Mouse (Mus musculus): Measurements from ENCODE around the gene Tas1r3. TPM values are rescaled to one million over a fixed set of nuclear protein-coding genes. Genes with fewer than 3 reads are reported as not detected.

Gene Tas1r3
- polyA plus RNA-seq, 1 experiment from 2014 or later, result 0.41 TPM

- 54% methylated on average over 6 of the region's 6 CpGs for WGBS
- no peaks in the 10 kb centered on the region for H3K9me3 ChIP-seq
- peaks cover 43% of the 10 kb centered on the region for H3K4me1 ChIP-seq (replicated peaks)
- peak overlapping the region; percentile 69; the same call in 1 of the 2 replicates for H3K4me3 ChIP-seq
- H3K27me3 ChIP-seq (ENCODE audit: insufficient read depth, poor library complexity, severe bottlenecking), result no peaks in the 10 kb centered on the region
- peak overlapping the region; percentile 53; the same call in 1 of the 2 replicates for H3K27ac ChIP-seq
- DNase-seq (ENCODE audit: low spot score), result peak; percentile 27
- H3K36me3 ChIP-seq, result peaks cover 44% of the 10 kb centered on the region
Measured at GRCm38 (mm10) chr4:155895216-155895615, 32.1 kb upstream of the Tas1r3 start.

DNA sequence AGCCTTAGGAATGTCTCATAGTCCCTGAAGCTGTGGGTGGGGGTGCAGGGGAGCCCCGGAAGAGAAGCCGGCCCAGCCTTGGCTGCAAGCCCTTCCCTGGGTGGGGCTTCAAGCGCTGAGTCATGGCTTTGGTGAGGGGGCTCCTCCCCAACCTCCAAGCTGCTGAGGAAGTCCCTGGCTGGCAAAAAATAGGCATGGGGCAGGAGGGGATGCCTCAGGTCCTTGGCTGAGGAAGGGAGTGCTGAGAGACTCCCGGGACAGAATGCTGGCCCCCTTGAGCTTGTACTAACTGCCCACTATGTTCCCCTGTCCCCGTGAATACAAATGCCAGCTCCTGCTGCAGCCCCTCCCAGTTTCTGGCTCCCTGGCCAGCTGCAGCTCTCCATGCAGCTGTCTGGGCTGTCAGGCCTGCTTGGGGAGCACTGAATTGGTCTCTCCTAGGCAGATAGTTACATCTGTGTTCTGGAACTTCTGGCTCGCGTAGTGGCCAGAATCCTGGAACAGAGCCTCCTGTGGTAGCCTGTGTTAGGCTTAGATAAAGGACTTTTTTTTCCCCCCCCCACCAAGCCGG is 31.2 kb upstream of the Tas1r3 start:
- Histone ChIP-seq H3K27ac (peak overlapping the region; percentile 53), H3K27me3 (ENCODE audit: insufficient read depth, poor library complexity, severe bottlenecking) (no peaks in the 10 kb centered on the region), H3K4me1 (replicated peaks) (peaks cover 51% of the 10 kb centered on the region), H3K36me3 (peaks cover 44% of the 10 kb centered on the region), H3K4me3 (peak overlapping the region; percentile 69), H3K9me3 (no peaks in the 10 kb centered on the region)
- 40% methylated on average over 8 of the region's 8 CpGs for WGBS
- no peak for DNase-seq (ENCODE audit: low spot score)

GRCm38 (mm10) chr4:155893212-155893690 is 30.1 kb upstream of the Tas1r3 start:
- Histone ChIP-seq H3K4me1 (replicated peaks) (peaks cover 51% of the 10 kb centered on the region), H3K27me3 (ENCODE audit: insufficient read depth, poor library complexity, severe bottlenecking) (no peaks in the 10 kb centered on the region), H3K27ac (no peak overlapping the region; the same call in 1 of the 2 replicates), H3K9me3 (no peaks in the 10 kb centered on the region), H3K36me3 (peaks cover 44% of the 10 kb centered on the region), H3K4me3 (peak overlapping the region; percentile 69)
- 74% methylated on average over 8 of the region's 8 CpGs for WGBS
- DNase-seq (ENCODE audit: low spot score), result no peak

DNA sequence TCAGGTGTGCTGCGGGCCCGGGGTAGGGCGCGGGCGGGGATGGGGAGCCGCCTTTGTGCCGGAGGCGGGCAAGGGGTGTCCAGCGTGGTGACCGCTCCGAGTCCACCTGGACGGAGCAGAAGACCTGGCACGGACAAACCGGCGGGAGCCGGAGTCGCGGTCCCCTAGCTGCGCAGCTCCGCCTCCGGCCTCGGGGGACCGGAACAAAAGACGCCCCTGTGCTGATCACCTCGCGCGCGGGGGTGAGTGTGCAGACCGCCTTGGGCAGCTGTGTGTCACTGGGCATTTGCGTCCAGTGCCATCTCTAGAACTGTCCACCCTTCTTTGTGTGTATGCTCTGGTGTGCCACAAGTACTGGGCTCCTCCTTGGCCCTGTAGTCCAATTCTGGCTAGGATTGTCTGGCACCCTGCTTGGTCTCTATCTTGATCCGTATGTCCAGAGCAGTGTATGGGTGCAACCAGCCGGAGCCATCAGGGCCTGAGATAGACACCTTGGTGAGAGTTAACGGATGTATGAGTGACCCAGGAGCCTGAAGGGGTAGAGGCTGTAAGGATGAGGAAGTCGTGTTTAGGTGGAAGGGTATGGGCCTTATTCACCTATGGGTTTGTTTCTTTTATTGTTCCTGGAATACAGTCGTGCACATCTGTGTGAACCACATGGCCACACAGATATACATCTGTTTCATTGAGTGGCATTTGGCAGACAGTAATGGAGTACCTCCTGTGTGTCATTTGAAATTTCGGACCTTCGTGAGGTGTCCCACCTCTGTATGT is 29.5 kb upstream of the Tas1r3 start:
- Histone ChIP-seq H3K27me3 (ENCODE audit: insufficient read depth, poor library complexity, severe bottlenecking) (no peaks in the 10 kb centered on the region), H3K36me3 (peaks cover 45% of the 10 kb centered on the region), H3K9me3 (no peaks in the 10 kb centered on the region), H3K4me1 (replicated peaks) (peaks cover 51% of the 10 kb centered on the region), H3K4me3 (peak overlapping the region; percentile 69), H3K27ac (peak overlapping the region; percentile 96)
- 6% methylated on average over 37 of the region's 37 CpGs for WGBS
- DNase-seq (ENCODE audit: low spot score), result no peak

GRCm38 (mm10) chr4:155892017-155892416 is 28.9 kb upstream of the Tas1r3 start:
- peak; percentile 88 for DNase-seq (ENCODE audit: low spot score)
- Histone ChIP-seq H3K36me3 (peaks cover 48% of the 10 kb centered on the region), H3K9me3 (no peaks in the 10 kb centered on the region), H3K4me1 (replicated peaks) (peaks cover 51% of the 10 kb centered on the region), H3K4me3 (peak overlapping the region; percentile 69), H3K27ac (peak overlapping the region; percentile 96), H3K27me3 (ENCODE audit: insufficient read depth, poor library complexity, severe bottlenecking) (no peaks in the 10 kb centered on the region)
- under 1% methylated on average over 55 of the region's 56 CpGs for WGBS

DNA sequence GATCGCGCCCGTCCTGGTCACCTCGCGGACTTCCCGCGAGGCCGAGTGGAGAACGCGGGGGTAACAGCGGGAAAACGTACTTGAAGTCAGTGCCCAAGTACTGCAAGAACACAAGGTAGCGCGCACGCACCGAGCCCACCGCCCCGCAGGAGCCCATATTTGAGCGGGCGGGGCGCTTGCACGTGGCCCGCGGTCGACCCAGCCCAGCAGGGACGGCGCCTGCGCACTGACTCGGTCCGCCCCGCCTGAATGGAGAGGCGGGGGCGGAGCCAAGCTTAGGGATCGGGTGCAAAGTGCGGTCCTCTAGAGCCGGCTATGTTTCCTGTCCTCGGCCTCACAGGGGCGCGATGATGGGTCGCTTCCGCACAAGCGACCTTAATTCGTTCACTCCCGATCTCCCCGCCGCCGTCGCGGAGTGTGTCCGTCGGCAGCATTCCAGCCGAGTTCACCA is 28.4 kb upstream of the Tas1r3 start, which contains the start of the genes Pusl1 and Acap3:
Gene Pusl1 (minus strand): TSS at position 231 of the 451 bp plus-strand sequence.
Gene Acap3 (plus strand): TSS at position 272 of the 451 bp plus-strand sequence.
- no peaks in the 10 kb centered on the region for H3K9me3 ChIP-seq
- peak; percentile 96 for DNase-seq (ENCODE audit: low spot score)
- H3K27me3 ChIP-seq (ENCODE audit: insufficient read depth, poor library complexity, severe bottlenecking), result no peaks in the 10 kb centered on the region
- H3K27ac ChIP-seq, result peak within 1 kb of the TSS; percentile 96
- peaks cover 51% of the 10 kb centered on the region for H3K4me1 ChIP-seq (replicated peaks)
- H3K36me3 ChIP-seq, result peaks cover 48% of the 10 kb centered on the region
- under 1% methylated on average over 52 of the region's 52 CpGs for WGBS
- peak within 1 kb of the TSS; percentile 69 for H3K4me3 ChIP-seq

GRCm38 (mm10) chr4:155891011-155891471 is 27.9 kb upstream of the Tas1r3 start:
- under 1% methylated on average over 34 of the region's 34 CpGs for WGBS
- no peak for DNase-seq (ENCODE audit: low spot score)
- peaks cover 51% of the 10 kb centered on the region for H3K4me1 ChIP-seq (replicated peaks)

GRCm38 (mm10) chr4:155889316-155889715 is 26.2 kb upstream of the Tas1r3 start:
- H3K27ac ChIP-seq, result no peak overlapping the region
- WGBS, result 89% methylated on average over 5 of the region's 5 CpGs
- no peak overlapping the region for H3K4me3 ChIP-seq
- no peak for DNase-seq (ENCODE audit: low spot score)
- H3K4me1 ChIP-seq (replicated peaks), result peaks cover 37% of the 10 kb centered on the region
- H3K9me3 ChIP-seq, result no peaks in the 10 kb centered on the region
- H3K27me3 ChIP-seq (ENCODE audit: insufficient read depth, poor library complexity, severe bottlenecking), result no peaks in the 10 kb centered on the region
- H3K36me3 ChIP-seq, result peaks cover 60% of the 10 kb centered on the region

More at GRCm38 (mm10) chr4:155891011-155891471, 27.9 kb upstream of the Tas1r3 start:
- Histone ChIP-seq H3K27me3 (ENCODE audit: insufficient read depth, poor library complexity, severe bottlenecking) (no peaks in the 10 kb centered on the region), H3K27ac (peak overlapping the region; percentile 96), H3K4me3 (peak overlapping the region; percentile 69), H3K9me3 (no peaks in the 10 kb centered on the region), H3K36me3 (peaks cover 48% of the 10 kb centered on the region)

DNA sequence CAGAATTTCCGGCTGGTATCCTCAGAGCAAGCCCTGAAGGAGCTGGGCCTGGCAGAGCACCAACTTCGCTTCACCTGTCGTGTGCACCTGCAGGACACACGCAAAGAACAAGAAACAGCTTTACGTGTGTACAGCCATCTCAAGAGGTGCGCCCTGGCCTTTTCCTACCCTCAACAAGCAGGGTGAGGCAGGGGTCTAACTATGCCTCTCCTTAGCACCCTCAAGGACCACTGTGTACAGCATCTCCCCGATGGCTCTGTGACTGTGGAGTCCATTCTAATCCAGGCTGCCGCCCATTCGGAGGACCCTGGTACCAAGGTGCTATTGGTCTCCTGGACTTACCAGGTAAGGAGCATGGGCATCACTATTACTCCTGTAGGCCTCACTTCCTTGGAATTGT is 25.0 kb upstream of the Tas1r3 start:
- no peak for DNase-seq (ENCODE audit: low spot score)
- Histone ChIP-seq H3K27me3 (ENCODE audit: insufficient read depth, poor library complexity, severe bottlenecking) (no peaks in the 10 kb centered on the region), H3K4me1 (replicated peaks) (peaks cover 26% of the 10 kb centered on the region), H3K9me3 (no peaks in the 10 kb centered on the region), H3K36me3 (peaks cover 71% of the 10 kb centered on the region), H3K4me3 (no peak overlapping the region), H3K27ac (no peak overlapping the region)
- WGBS, result 96% methylated on average over 9 of the region's 9 CpGs

DNA sequence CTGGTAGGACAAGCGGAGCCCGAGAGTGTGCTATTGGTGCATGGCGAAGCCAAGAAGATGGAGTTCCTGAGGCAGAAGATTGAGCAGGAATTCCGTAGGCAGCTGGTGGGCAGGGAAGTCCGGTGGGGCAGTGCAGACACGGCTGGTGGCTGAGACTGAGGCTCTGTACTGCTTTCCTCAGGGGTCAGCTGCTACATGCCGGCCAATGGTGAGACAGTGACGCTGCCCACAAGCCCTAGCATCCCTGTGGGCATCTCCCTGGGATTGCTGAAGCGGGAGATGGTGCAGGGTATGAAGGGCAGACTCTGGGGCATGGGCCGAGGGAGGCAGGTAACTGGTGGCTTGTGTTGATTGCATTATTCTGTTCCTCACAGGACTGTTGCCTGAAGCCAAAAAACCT is 24.5 kb upstream of the Tas1r3 start:
- peaks cover 21% of the 10 kb centered on the region for H3K4me1 ChIP-seq (replicated peaks)
- H3K4me3 ChIP-seq, result no peak overlapping the region
- DNase-seq (ENCODE audit: low spot score), result no peak
- 92% methylated on average over 10 of the region's 10 CpGs for WGBS
- peaks cover 75% of the 10 kb centered on the region for H3K36me3 ChIP-seq
- H3K9me3 ChIP-seq, result no peaks in the 10 kb centered on the region
- no peak overlapping the region for H3K27ac ChIP-seq
- no peaks in the 10 kb centered on the region for H3K27me3 ChIP-seq (ENCODE audit: insufficient read depth, poor library complexity, severe bottlenecking)

- H3K4me1 ChIP-seq (replicated peaks), result peaks cover 18% of the 10 kb centered on the region
- 94% methylated on average over 5 of the region's 5 CpGs for WGBS
- peaks cover 83% of the 10 kb centered on the region for H3K36me3 ChIP-seq
- no peak overlapping the region for H3K27ac ChIP-seq
- no peak overlapping the region for H3K4me3 ChIP-seq
- DNase-seq (ENCODE audit: low spot score), result no peak
- H3K9me3 ChIP-seq, result no peaks in the 10 kb centered on the region
- no peaks in the 10 kb centered on the region for H3K27me3 ChIP-seq (ENCODE audit: insufficient read depth, poor library complexity, severe bottlenecking)
Measured at GRCm38 (mm10) chr4:155886330-155886729, 23.2 kb upstream of the Tas1r3 start.

DNA sequence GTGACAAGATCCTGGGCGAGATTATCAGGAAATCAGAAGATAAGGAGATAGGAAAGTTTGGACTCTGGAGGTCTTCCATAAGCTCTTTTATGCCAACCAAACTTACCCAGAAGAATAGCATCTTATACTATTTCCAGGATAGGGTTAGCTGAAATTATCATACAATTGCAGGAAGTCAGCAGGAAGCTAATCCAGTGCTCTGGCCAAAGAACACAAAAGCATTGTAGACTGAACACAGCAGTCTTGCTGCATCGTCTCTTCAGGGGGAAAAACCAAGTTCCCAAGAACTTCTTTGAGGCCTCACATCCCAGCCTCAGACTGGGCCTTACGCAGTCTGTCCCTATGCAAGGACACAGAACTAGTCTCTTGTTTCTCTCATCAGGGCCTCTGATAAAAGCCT is 20.4 kb upstream of the Tas1r3 start:
- H3K27me3 ChIP-seq (ENCODE audit: insufficient read depth, poor library complexity, severe bottlenecking), result no peaks in the 10 kb centered on the region
- no peaks in the 10 kb centered on the region for H3K4me1 ChIP-seq (replicated peaks)
- H3K9me3 ChIP-seq, result no peaks in the 10 kb centered on the region
- WGBS, result 90% methylated on average over 3 of the region's 3 CpGs
- H3K36me3 ChIP-seq, result peaks cover 89% of the 10 kb centered on the region
- no peak overlapping the region for H3K4me3 ChIP-seq
- no peak for DNase-seq (ENCODE audit: low spot score)
- no peak overlapping the region for H3K27ac ChIP-seq

DNA sequence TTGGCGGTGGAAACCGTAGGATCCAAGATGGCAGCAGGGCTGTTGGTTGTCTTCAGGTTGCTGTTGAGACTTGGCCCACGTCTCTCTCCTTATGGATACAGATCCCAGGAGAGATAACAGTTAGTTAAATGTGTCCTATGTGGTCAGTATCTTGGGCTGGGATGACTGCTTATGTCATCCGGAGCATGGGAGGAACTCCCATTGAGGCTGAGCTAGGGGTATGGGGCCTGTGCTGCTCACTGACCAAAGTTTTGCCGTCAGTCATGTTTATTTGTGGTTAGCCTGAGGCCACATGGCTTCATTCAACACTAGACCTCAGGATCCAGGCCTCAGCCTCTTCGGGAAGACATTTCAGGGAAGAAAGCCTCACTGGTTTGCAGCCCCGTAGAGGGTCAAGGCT is 8.2 kb upstream of the Tas1r3 start:
- H3K4me3 ChIP-seq, result no peak overlapping the region
- H3K27ac ChIP-seq, result no peak overlapping the region
- H3K36me3 ChIP-seq, result peaks cover 62% of the 10 kb centered on the region
- H3K9me3 ChIP-seq, result no peaks in the 10 kb centered on the region
- WGBS, result 93% methylated on average over 7 of the region's 7 CpGs
- peaks cover 28% of the 10 kb centered on the region for H3K4me1 ChIP-seq (replicated peaks)
- DNase-seq (ENCODE audit: low spot score), result no peak
- H3K27me3 ChIP-seq (ENCODE audit: insufficient read depth, poor library complexity, severe bottlenecking), result no peaks in the 10 kb centered on the region

Data from hindbrain, embryonic 10.5 days (tissue).